Mouse (Mus musculus) myocyte (in vitro differentiated cells): Measurements from ENCODE around the gene Gadd45b.

Experiments used
- MAX ChIP-seq: IDR thresholded peaks from one replicate; pipeline ENCODE4 v1.6.1; 2011; ENCODE audit warnings: low read depth, mild to moderate bottlenecking, control low read depth
- MYOG ChIP-seq, 3 experiments: IDR thresholded peaks; one replicate each; pipeline ENCODE4 v1.6.1; 2011; ENCODE audit warnings: control low read depth in 2 of 3, low read depth in 2 of 3, mild to moderate bottlenecking in 2 of 3; ENCODE audit not compliant: insufficient read length in 2 of 3, control insufficient read depth in 1 of 3, insufficient read depth in 1 of 3
- POLR2A ChIP-seq: IDR thresholded peaks from one replicate; pipeline ENCODE4 v1.6.1; 2011; ENCODE audit warnings: low read depth, mild to moderate bottlenecking, control low read depth, moderate library complexity; ENCODE audit not compliant: insufficient read length
- POLR2AphosphoS2 ChIP-seq: IDR thresholded peaks from one replicate; pipeline ENCODE4 v1.6.1; 2011; ENCODE audit warnings: low read depth, control low read depth; ENCODE audit not compliant: insufficient read length
- REST ChIP-seq: IDR thresholded peaks from one replicate; pipeline ENCODE4 v1.6.1; 2011; ENCODE audit warnings: mild to moderate bottlenecking, control low read depth, moderate library complexity; ENCODE audit not compliant: insufficient read depth, insufficient read length
- TCF12 ChIP-seq: IDR thresholded peaks from one replicate; pipeline ENCODE4 v1.6.1; 2011; ENCODE audit warnings: mild to moderate bottlenecking, control low read depth; ENCODE audit not compliant: poor library complexity, insufficient read depth, severe bottlenecking
- USF1 ChIP-seq: IDR thresholded peaks from one replicate; pipeline ENCODE4 v1.6.1; 2011; ENCODE audit warnings: low read depth, mild to moderate bottlenecking, control low read depth, moderate library complexity

- TF ChIP-seq POLR2AphosphoS2 (no peak), MYOG (IDR thresholded peaks at IDR 0.05; ENCODE audit: control insufficient read depth in 1 of 3, insufficient read depth in 1 of 3, insufficient read length in 2 of 3, low read depth in 2 of 3) (no peak), REST (no peak), POLR2A (no peak), TCF12 (no peak), MAX (no peak), USF1 (no peak)
Measured at GRCm38 (mm10) chr10:80971533-80971932, 41.7 kb downstream of the Gadd45b start.
